Mouse (Mus musculus): Measurements from ENCODE around the gene Mta2. TPM values are rescaled to one million over a fixed set of nuclear protein-coding genes. Genes with fewer than 3 reads are reported as not detected.
"Not testable (repeated sequence)": the region's sequence is repeated elsewhere in the genome, so short reads cannot be mapped to it uniquely, and the experiment has no call there.

Mta2 gene
- polyA plus RNA-seq (2014; fragmentation: Nextera tagmentation; extraction: Ambion mirVana), result 29.1 and 33.7 TPM in 2 replicates

DNA sequence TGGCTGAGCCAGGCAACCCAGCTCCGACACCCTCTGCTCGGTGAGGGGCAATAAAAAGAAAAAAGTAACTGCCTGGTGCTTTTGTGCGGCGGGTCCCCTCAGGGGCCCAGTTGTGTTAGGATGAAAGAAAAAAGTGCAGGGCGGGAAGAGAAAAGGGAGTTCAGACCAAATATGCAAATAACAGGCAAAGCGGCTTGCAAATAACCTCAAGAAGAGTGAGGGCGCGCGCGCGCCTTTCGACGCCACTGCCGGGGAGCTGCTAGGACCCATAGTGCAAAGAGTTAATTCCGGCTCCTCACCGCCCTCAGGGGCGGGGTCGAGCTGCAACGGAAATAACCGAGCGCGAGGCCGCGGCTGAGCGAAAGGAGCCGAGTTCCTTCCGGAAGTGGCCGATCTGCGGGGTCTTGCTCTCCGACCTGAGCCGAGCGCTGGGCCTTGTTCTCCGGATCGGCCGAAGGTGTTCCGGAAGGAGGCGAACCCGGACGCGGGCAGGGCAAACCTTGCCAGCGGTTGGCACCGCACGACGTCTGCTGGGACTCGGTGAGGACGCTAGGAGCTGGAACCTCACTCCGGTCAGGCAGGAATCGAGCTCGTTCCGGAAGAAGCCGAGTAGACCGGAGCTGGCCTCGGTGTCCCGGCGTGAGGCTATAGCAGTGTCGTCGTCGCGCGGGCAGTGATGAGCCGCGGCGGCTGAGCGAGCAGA lies at the start of gene Mta2:
Gene Mta2, plus strand, starts transcription at position 361 of the 703 bp plus-strand sequence.
- Histone ChIP-seq H3K27ac (ENCODE audit: low read depth, low read length) (peak within 1 kb of the TSS; percentile 96), H3K4me2 (ENCODE audit: low read depth, low read length) (peak within 1 kb of the TSS; percentile 65), H3K9me3 (ENCODE audit: control insufficient read depth, low read length) (no peaks in the 10 kb centered on the region), H3K4me1 (ENCODE audit: control insufficient read depth, insufficient read depth, low read length) (peaks cover 20% of the 10 kb centered on the region), H3K4me3 (ENCODE audit: low read depth, low read length) (peak within 1 kb of the TSS; percentile 95), H3K9ac (replicated peaks; ENCODE audit: low read depth, low read length) (peak within 1 kb of the TSS; percentile 95), H3K36me3 (ENCODE audit: control insufficient read depth, insufficient read depth, low read length) (peaks cover 17% of the 10 kb centered on the region), H3K27me3 (ENCODE audit: control insufficient read depth, insufficient read depth, low read length) (no peaks in the 10 kb centered on the region)
- ATAC-seq (ENCODE audit: low read depth), result peak; percentile 95
- WGBS, result under 1% methylated on average over 64 of the region's 64 CpGs

DNA sequence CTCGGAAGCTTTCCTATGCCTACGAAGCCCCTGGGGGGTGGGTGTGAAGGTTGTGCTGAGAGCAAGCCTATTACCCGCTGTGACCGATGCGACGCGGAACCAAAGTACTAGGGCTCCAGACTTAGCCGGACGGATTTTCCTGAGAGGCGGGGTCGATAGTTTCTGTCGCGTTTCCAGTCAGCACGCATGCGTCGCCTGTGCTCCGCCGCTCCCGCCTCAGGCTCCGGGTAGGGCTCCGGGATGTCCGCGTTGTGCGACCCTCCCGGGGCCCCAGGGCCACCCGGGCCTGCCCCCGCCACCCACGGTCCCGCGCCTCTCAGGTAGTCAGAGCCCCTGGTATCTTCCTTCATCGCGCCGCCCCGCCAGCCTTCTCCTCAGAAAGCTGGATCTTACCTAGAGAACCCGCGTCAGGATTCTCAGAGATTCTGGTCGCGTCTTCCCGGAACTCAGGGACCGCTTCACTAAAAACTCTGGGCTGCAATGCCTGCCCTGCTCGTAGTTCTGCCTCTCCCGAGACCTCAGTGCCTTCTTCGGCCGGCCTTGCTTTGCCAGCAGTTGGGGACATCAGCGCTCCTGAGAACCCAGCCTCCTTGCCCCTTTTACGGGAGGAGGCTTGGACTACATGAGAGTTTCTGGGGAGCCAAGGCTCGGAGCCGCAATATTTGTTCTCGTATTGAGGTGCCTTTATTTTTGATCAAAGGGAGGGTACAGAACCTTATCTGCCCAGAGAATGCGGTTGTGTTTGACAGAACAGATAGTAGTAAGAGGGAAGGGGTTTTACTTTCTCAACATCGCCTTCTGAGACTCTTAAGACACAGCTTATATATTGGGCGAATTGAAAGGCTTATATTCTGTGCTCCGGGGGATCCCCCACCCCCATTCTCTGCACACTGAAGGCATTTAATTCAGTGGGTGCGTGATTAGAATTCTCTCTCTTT lies 48.6 kb upstream of the Mta2 start, which contains the start of gene Ints5:
Gene Ints5, plus strand, starts transcription at position 177 of the 938 bp plus-strand sequence.
- Histone ChIP-seq H3K36me3 (ENCODE audit: control insufficient read depth, insufficient read depth, low read length) (peaks cover 7% of the 10 kb centered on the region; the same call in 1 of the 2 replicates), H3K27me3 (ENCODE audit: control insufficient read depth, insufficient read depth, low read length) (no peaks in the 10 kb centered on the region), H3K4me2 (ENCODE audit: low read depth, low read length) (peak within 1 kb of the TSS; percentile 94), H3K27ac (ENCODE audit: low read depth, low read length) (peak within 1 kb of the TSS; percentile 86), H3K4me1 (ENCODE audit: control insufficient read depth, insufficient read depth, low read length) (peaks cover 19% of the 10 kb centered on the region), H3K4me3 (ENCODE audit: low read depth, low read length) (peak within 1 kb of the TSS; percentile 81), H3K9me3 (ENCODE audit: control insufficient read depth, low read length) (no peaks in the 10 kb centered on the region), H3K9ac (replicated peaks; ENCODE audit: low read depth, low read length) (peak within 1 kb of the TSS; percentile 83)
- ATAC-seq (ENCODE audit: low read depth), result peak; percentile 47
- WGBS, result 2% methylated on average over 54 of the region's 54 CpGs

DNA sequence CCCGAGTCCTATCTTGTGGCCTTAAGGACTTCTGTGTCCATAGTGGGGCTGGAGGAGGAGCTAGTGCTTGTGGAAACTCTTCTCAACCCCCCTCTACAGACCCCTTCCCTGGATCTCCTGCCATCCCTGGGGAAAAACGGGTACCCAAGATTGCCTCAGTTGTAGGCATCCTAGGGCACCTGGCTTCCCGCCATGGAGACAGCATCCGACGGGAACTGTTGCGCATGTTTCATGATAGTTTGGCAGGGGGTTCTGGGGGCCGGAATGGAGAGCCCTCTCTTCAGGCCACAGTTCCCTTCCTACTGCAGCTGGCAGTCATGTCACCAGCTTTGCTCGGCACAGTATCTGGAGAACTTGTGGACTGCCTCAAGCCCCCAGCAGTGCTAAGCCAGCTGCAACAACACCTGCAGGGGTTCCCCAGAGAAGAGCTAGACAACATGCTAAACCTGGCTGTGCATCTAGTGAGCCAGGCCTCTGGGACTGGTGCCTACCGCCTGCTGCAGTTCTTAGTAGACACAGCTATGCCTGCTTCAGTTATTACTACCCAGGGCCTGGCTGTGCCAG lies 46.2 kb upstream of the Mta2 start:
- peaks cover 27% of the 10 kb centered on the region for H3K4me1 ChIP-seq (ENCODE audit: control insufficient read depth, insufficient read depth, low read length)
- H3K27me3 ChIP-seq (ENCODE audit: control insufficient read depth, insufficient read depth, low read length), result no peaks in the 10 kb centered on the region
- no peak overlapping the region for H3K4me3 ChIP-seq (ENCODE audit: low read depth, low read length)
- no peaks in the 10 kb centered on the region for H3K9me3 ChIP-seq (ENCODE audit: control insufficient read depth, low read length)
- WGBS, result 89% methylated on average over 9 of the region's 9 CpGs
- H3K9ac ChIP-seq (replicated peaks; ENCODE audit: low read depth, low read length), result no peak overlapping the region
- H3K27ac ChIP-seq (ENCODE audit: low read depth, low read length), result no peak overlapping the region
- no peak overlapping the region for H3K4me2 ChIP-seq (ENCODE audit: low read depth, low read length)
- H3K36me3 ChIP-seq (ENCODE audit: control insufficient read depth, insufficient read depth, low read length), result peaks cover 7% of the 10 kb centered on the region; the same call in 1 of the 2 replicates
- ATAC-seq (ENCODE audit: low read depth), result no peak

DNA sequence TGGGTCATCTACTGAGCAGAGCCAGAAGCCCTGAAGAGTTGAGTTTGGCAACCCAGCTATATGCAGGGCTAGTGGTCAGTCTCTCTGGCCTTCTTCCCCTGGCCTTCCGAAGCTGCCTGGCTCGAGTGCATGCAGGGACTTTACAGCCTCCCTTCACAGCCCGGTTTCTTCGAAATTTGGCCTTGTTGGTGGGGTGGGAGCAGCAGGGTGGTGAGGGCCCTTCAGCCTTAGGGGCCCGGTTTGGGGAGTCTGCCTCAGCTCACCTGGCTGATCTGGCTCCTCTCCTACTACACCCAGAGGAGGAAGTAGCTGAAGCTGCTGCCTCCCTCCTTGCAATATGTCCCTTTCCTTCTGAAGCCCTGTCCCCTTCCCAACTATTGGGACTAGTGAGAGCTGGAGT lies 45.4 kb upstream of the Mta2 start:
- not testable (repeated sequence) for H3K4me2 ChIP-seq (ENCODE audit: low read depth, low read length); H3K9me3 ChIP-seq (ENCODE audit: control insufficient read depth, low read length); H3K36me3 ChIP-seq (ENCODE audit: control insufficient read depth, insufficient read depth, low read length); H3K27ac ChIP-seq (ENCODE audit: low read depth, low read length); H3K4me3 ChIP-seq (ENCODE audit: low read depth, low read length); ATAC-seq (ENCODE audit: low read depth); H3K27me3 ChIP-seq (ENCODE audit: control insufficient read depth, insufficient read depth, low read length); H3K9ac ChIP-seq (replicated peaks; ENCODE audit: low read depth, low read length)
- 90% methylated on average over 5 of the region's 5 CpGs for WGBS
- H3K4me1 ChIP-seq (ENCODE audit: control insufficient read depth, insufficient read depth, low read length), result peaks cover 27% of the 10 kb centered on the region

DNA sequence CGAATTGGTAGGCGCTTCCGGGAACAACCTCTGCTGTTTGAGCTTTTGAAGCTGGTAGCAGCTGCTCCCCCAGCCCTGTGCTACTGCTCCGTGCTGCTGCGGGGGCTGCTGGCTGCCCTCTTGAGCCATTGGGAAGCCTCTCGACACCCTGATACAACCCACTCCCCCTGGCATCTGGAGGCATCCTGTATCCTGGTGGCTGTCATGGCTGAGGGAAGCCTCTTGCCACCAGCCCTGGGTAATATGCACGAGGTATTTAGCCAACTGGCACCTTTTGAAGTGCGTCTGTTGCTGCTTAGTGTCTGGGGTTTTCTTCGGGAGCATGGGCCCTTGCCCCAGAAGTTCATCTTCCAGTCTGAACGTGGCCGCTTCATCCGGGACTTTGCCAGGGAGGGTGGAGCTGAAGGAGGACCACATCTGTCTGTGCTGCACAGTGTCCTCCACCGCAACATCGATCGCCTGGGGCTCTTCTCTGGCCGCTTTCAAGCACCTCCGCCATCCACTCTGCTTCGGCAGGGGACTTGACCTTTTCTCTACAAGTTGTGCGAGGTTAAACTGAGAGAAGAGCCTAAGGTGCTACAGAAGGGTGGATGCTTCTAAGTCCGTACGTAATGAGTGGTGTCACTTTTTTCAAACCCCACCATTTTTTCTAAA lies 44.3 kb upstream of the Mta2 start:
- Histone ChIP-seq H3K4me2 (ENCODE audit: low read depth, low read length) (peak overlapping the region; percentile 77), H3K4me1 (ENCODE audit: control insufficient read depth, insufficient read depth, low read length) (peaks cover 26% of the 10 kb centered on the region), H3K9ac (replicated peaks; ENCODE audit: low read depth, low read length) (peak overlapping the region; percentile 44), H3K4me3 (ENCODE audit: low read depth, low read length) (peak overlapping the region; percentile 76), H3K27ac (ENCODE audit: low read depth, low read length) (peak overlapping the region; percentile 81)
- H3K27me3 ChIP-seq (ENCODE audit: control insufficient read depth, insufficient read depth, low read length); H3K9me3 ChIP-seq (ENCODE audit: control insufficient read depth, low read length); H3K36me3 ChIP-seq (ENCODE audit: control insufficient read depth, insufficient read depth, low read length): not testable (repeated sequence)
- ATAC-seq (ENCODE audit: low read depth), result peak; percentile 45
- WGBS, result 19% methylated on average over 21 of the region's 21 CpGs

DNA sequence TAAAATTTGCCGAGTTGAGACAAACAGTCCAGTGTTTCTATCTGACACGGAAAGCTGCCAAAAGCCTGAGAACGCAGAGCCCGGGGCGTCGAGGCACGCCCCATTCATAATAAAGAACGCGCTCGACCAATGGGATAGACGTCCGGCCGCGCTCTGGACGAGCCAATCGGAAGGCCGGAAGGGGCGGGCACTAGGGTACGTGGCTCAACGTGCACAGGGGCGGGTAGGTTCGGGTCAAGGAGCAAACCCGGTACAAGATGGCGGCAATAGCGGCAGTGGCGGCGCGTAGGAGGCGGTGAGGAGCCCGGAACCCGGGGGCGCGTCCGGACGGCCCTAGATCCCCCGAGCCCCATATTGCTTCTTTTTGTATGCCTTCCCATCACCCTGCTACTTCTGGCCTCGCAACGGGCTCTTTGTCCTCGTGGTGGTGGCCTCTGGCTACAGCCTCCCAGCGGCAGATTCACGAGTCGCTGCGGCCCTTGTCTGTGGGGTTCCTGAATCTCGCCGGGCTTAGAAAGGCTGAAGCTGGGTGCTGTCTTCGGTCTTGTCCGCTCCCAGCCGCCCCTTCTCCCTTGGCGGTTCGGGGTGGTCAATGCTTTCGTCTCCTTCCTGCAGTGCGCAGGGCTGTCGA lies 43.7 kb upstream of the Mta2 start, which contains the start of gene Ganab:
Gene Ganab, plus strand, starts transcription at position 207 of the 631 bp plus-strand sequence.
- Histone ChIP-seq H3K9ac (replicated peaks; ENCODE audit: low read depth, low read length) (peak within 1 kb of the TSS; percentile 46), H3K4me2 (ENCODE audit: low read depth, low read length) (peak within 1 kb of the TSS; percentile 77), H3K4me3 (ENCODE audit: low read depth, low read length) (peak within 1 kb of the TSS; percentile 76), H3K4me1 (ENCODE audit: control insufficient read depth, insufficient read depth, low read length) (peaks cover 23% of the 10 kb centered on the region), H3K36me3 (ENCODE audit: control insufficient read depth, insufficient read depth, low read length) (peaks cover 10% of the 10 kb centered on the region; the same call in 1 of the 2 replicates), H3K27me3 (ENCODE audit: control insufficient read depth, insufficient read depth, low read length) (no peaks in the 10 kb centered on the region), H3K9me3 (ENCODE audit: control insufficient read depth, low read length) (no peaks in the 10 kb centered on the region), H3K27ac (ENCODE audit: low read depth, low read length) (peak within 1 kb of the TSS; percentile 81)
- under 1% methylated on average over 49 of the region's 53 CpGs for WGBS
- peak; percentile 99 for ATAC-seq (ENCODE audit: low read depth)

DNA sequence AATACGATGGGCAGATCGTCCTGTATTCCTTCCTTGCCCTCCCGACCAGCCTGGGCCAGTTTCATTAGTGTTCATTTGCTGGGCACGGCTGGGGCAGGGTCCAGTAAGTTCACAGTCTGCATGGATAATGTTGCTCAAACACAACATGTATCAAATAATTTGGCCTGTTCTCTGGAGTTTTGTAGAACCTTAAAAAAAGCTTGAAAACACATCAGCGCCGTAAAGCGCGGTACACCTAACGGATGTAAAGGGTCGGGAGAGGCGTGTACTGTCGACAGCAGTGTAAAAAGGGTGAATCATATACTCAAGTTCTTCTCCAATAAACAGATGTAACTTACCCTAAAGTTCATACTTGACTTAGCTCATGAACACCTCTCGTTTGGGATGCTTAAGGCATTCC lies 43.1 kb upstream of the Mta2 start:
- WGBS, result 11% methylated on average over 13 of the region's 13 CpGs
- H3K9ac ChIP-seq (replicated peaks; ENCODE audit: low read depth, low read length), result peak overlapping the region; percentile 46
- peaks cover 15% of the 10 kb centered on the region for H3K36me3 ChIP-seq (ENCODE audit: control insufficient read depth, insufficient read depth, low read length)
- no peak for ATAC-seq (ENCODE audit: low read depth)
- H3K27me3 ChIP-seq (ENCODE audit: control insufficient read depth, insufficient read depth, low read length), result no peaks in the 10 kb centered on the region
- peak overlapping the region; percentile 76 for H3K4me3 ChIP-seq (ENCODE audit: low read depth, low read length)
- peak overlapping the region; percentile 81 for H3K27ac ChIP-seq (ENCODE audit: low read depth, low read length)
- H3K9me3 ChIP-seq (ENCODE audit: control insufficient read depth, low read length), result no peaks in the 10 kb centered on the region
- H3K4me1 ChIP-seq (ENCODE audit: control insufficient read depth, insufficient read depth, low read length), result peaks cover 20% of the 10 kb centered on the region
- peak overlapping the region; percentile 77 for H3K4me2 ChIP-seq (ENCODE audit: low read depth, low read length)

DNA sequence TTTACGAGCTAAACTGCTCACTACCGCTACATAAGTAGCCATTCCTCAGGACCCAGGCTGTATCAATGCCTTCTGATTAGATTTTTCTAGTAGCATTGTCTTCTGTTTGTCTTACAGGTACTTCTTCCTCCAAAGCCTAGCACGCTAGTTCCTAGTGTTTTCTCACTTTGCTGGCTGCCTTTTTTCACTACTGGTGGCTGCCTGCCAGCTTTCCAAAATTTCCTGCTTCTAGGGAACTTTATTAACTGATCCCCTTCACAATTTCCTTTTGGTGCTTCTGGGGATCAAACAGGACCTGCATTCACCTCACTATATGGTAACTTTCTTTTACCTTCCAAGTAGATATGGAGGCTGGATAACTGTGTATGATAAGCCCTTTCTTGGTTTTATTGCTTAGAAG lies 42.6 kb upstream of the Mta2 start:
- ATAC-seq (ENCODE audit: low read depth), result no peak
- 53% methylated on average over 3 of the region's 3 CpGs for WGBS
- Histone ChIP-seq H3K9me3 (ENCODE audit: control insufficient read depth, low read length) (no peaks in the 10 kb centered on the region), H3K9ac (replicated peaks; ENCODE audit: low read depth, low read length) (peak overlapping the region; percentile 46; the same call in 1 of the 2 replicates), H3K4me2 (ENCODE audit: low read depth, low read length) (peak overlapping the region; percentile 77), H3K36me3 (ENCODE audit: control insufficient read depth, insufficient read depth, low read length) (peaks cover 17% of the 10 kb centered on the region), H3K4me3 (ENCODE audit: low read depth, low read length) (peak overlapping the region; percentile 76), H3K27me3 (ENCODE audit: control insufficient read depth, insufficient read depth, low read length) (no peaks in the 10 kb centered on the region), H3K27ac (ENCODE audit: low read depth, low read length) (no peak overlapping the region), H3K4me1 (ENCODE audit: control insufficient read depth, insufficient read depth, low read length) (peaks cover 20% of the 10 kb centered on the region)
